Mouse (Mus musculus) adrenal gland, adult 8-10 months (tissue): ENCODE results near the gene Gabrr1. TPM values are rescaled to one million over a fixed set of nuclear protein-coding genes. Genes with fewer than 3 reads are reported as not detected.
A peak's percentile ranks its signal among the peaks of the same experiment; 100 is the strongest.
"Not testable (repeated sequence)": the region's sequence is repeated elsewhere in the genome, so short reads cannot be mapped to it uniquely, and the experiment has no call there.

Experiments
- DNase-seq: peaks from one replicate; pipeline ENCODE4 v3.0.0; 2022
- total RNA-seq, 4 experiments: library from RNA; stranded (reverse); gene quantifications; 2 replicates each; pipeline ENCODE4 v1.2.4; 2022

The Gabrr1 gene
- total RNA-seq = under 1 TPM in 3 of 4 experiments, not detected in 1; 0.14 to 0.17 (median 0.15) TPM

GRCm38 (mm10) chr4:33132221-33132620 lies at the start of gene Gabrr1:
Gene Gabrr1 (plus strand): TSS chr4:33132521.
- DNase-seq = no peak

GRCm38 (mm10) chr4:33099118-33099694 lies 33.1 kb upstream of the Gabrr1 start:
- DNase-seq = no peak

GRCm38 (mm10) chr4:33109720-33110458 lies 22.4 kb upstream of the Gabrr1 start:
- DNase-seq = no peak

GRCm38 (mm10) chr4:33110845-33111244 lies 21.5 kb upstream of the Gabrr1 start:
- DNase-seq = no peak

GRCm38 (mm10) chr4:33111358-33111757 lies 21.0 kb upstream of the Gabrr1 start:
- no peak for DNase-seq

GRCm38 (mm10) chr4:33112866-33113265 lies 19.5 kb upstream of the Gabrr1 start:
- DNase-seq = not testable (repeated sequence)

GRCm38 (mm10) chr4:33119118-33119517 lies 13.2 kb upstream of the Gabrr1 start:
- DNase-seq = peak; percentile 33

- DNase-seq = peak; percentile 13
Observed at GRCm38 (mm10) chr4:33124493-33124892, 7.8 kb upstream of the Gabrr1 start.

- DNase-seq = no peak
Observed at GRCm38 (mm10) chr4:33125409-33126084, 6.8 kb upstream of the Gabrr1 start.

- no peak for DNase-seq
Observed at GRCm38 (mm10) chr4:33146679-33147291, 14.5 kb downstream of the Gabrr1 start.

- no peak for DNase-seq
Observed at GRCm38 (mm10) chr4:33147825-33148224, 15.5 kb downstream of the Gabrr1 start.

- DNase-seq = no peak
Observed at GRCm38 (mm10) chr4:33149150-33149549, 16.8 kb downstream of the Gabrr1 start.

- DNase-seq = no peak
Observed at GRCm38 (mm10) chr4:33152087-33153038, 20.0 kb downstream of the Gabrr1 start.

GRCm38 (mm10) chr4:33183477-33183876 lies 51.2 kb downstream of the Gabrr1 start:
- DNase-seq = no peak

- DNase-seq = peak; percentile 75
Observed at GRCm38 (mm10) chr4:33188164-33188563, 55.8 kb downstream of the Gabrr1 start.

- peak; percentile 92 for DNase-seq
Observed at GRCm38 (mm10) chr4:33188781-33189734, 56.7 kb downstream of the Gabrr1 start.

GRCm38 (mm10) chr4:33189735-33190036 lies 57.4 kb downstream of the Gabrr1 start, which contains the start of gene Pm20d2:
Gene Pm20d2 (minus strand): TSS chr4:33189737.
- no peak for DNase-seq

GRCm38 (mm10) chr4:33198117-33198516 lies 65.8 kb downstream of the Gabrr1 start:
- no peak for DNase-seq

- peak; percentile 20 for DNase-seq
Observed at GRCm38 (mm10) chr4:33204682-33205081, 72.4 kb downstream of the Gabrr1 start.

- no peak for DNase-seq
Observed at GRCm38 (mm10) chr4:33207551-33207950, 75.2 kb downstream of the Gabrr1 start.
